Mouse (Mus musculus): ENCODE results near the gene Plscr1. TPM values are rescaled to one million over a fixed set of nuclear protein-coding genes. Genes with fewer than 3 reads are reported as not detected.
A peak's percentile ranks its signal among the peaks of the same experiment; 100 is the strongest.

Gene Plscr1
- total and polyA plus RNA-seq, 3 experiments = 5.5 to 9.5 TPM; not detected in 1

DNA sequence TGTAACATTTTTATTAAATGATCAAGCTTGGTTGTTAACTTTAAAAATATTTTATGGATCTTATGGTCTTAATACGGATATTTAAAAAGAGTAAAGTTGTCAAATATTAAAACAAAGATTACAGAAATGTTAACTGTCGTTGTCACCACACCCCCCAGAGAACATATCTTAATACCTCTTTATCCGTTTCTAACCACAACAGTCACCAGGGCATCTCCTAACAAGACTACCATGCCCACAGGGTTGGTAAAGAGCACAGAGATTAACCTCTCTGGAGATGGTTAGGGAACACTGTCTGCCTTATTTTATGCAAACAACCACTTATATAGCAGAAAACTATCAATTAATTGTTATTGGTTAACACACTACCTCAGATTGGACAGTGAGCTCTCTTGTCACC lies 22.8 kb upstream of the Plscr1 start (continued):
- TF ChIP-seq EP300 (IDR thresholded peaks at IDR 0.05; ENCODE audit: low read depth in 1 of 2, low read length in 2 of 2) = peak; percentile 40 to 87; a peak in 3 of 4 replicates
- TF ChIP-seq MXI1 (IDR thresholded peaks at IDR 0.05; ENCODE audit: low read depth, low read length) = no peak
- TF ChIP-seq RAD21 (IDR thresholded peaks at IDR 0.05; ENCODE audit: low read depth, low read length) = no peak
- no peak for TF ChIP-seq CHD2 (IDR thresholded peaks at IDR 0.05; ENCODE audit: low read length)
- TF ChIP-seq UBTF (IDR thresholded peaks at IDR 0.05; ENCODE audit: borderline replicate concordance, insufficient read depth, low read depth, low read length) = no peak
- TF ChIP-seq GATA1 (IDR thresholded peaks at IDR 0.05; ENCODE audit: low read depth, low read length) = peak; percentile 60
- no peak for TF ChIP-seq MAZ (IDR thresholded peaks at IDR 0.05; ENCODE audit: low read depth, low read length)
- TF ChIP-seq MEF2A (IDR thresholded peaks at IDR 0.05; ENCODE audit: extremely low read depth, insufficient replicate concordance, low read depth, low read length, poor library complexity, severe bottlenecking) = no peak
- no peak for TF ChIP-seq USF1 (IDR thresholded peaks at IDR 0.05; ENCODE audit: low read depth, low read length)
- TF ChIP-seq HCFC1 (IDR thresholded peaks at IDR 0.05; ENCODE audit: low read depth, low read length) = no peak
- no peak for TF ChIP-seq KAT2A (conservative IDR thresholded peaks at IDR 0.05; ENCODE audit: low read depth, low read length)
- no peak for TF ChIP-seq MYC (IDR thresholded peaks at IDR 0.05; ENCODE audit: low read depth, low read length)
- no peak for TF ChIP-seq TAL1 (IDR thresholded peaks at IDR 0.05; ENCODE audit: low read length)
- TF ChIP-seq ZMIZ1 (IDR thresholded peaks at IDR 0.05; ENCODE audit: low read depth, low read length) = no peak
- peak; percentile 46; the same call in 1 of the 2 replicates for TF ChIP-seq ETS1 (IDR thresholded peaks at IDR 0.05; ENCODE audit: low read depth, low read length)
- TF ChIP-seq MAX (IDR thresholded peaks at IDR 0.05; ENCODE audit: low read length) = no peak

DNA sequence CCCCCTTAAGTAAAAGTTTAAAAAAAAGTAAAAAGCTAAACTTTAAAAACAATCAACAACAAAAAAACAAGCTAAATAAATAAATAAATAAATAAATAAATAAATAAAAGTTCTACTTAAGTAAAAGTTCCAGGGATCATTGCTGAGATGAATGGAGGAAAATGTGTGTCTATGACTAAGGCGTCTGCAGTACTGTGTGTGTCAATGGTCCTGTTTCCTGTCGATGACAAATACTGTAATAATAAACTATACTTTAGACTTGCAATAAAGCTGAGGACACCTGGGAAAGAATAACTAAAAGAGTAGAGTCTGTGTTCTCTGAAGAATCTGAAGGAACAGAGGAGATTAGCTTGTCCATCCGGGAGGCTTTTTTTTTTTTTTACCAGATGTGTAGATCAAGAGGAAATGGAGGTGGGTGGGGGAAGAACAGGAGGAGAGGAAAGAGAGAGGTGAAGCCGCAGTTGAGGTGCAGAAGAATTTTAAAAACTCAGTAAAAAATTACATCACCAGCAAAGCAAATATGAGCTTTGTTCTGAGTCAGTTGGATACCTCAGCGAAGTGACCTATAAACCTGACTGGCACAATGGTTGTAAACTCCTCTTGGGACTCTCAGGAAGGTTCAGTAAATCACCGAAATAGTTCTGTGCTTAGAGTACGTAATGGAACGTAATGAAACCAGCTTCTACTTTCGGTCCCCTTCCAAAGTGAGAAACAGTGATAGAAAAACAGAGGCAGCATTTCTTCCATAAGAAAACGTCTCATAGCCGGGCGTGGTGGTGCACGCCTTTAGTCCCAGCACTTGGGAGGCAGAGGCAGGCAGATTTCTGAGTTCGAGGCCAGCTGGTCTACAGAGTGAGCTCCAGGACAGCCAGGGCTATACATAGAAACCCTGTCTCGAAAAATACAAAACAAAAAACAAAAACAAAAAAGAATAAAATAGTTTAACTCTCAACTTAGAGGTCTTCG lies 20.4 kb upstream of the Plscr1 start:
- Histone ChIP-seq H3K4me3 (ENCODE audit: control insufficient read depth in 1 of 2, insufficient read depth in 1 of 2, low read depth in 2 of 2, low read length in 2 of 2) (no peak overlapping the region), H3K79me2 (ENCODE audit: control insufficient read depth, insufficient read depth, low read length, poor library complexity) (no peaks in the 10 kb centered on the region), H3K27me3 (ENCODE audit: control insufficient read depth in 1 of 2, insufficient read depth in 2 of 2, low read length in 2 of 2) (no peaks in the 10 kb centered on the region), H3K36me3 (ENCODE audit: control insufficient read depth in 1 of 2, insufficient read depth in 2 of 2, low read length in 2 of 2) (peaks cover 0 to 18% of the 10 kb centered on the region in 2 experiments; a peak in 2 of 4 replicates), H3K4me1 (ENCODE audit: control insufficient read depth in 1 of 2, insufficient read depth in 2 of 2, low read length in 2 of 2) (peaks cover 4 to 16% of the 10 kb centered on the region in 2 experiments), H3K9ac (ENCODE audit: control insufficient read depth, low read depth, low read length, poor library complexity, severe bottlenecking) (no peak overlapping the region), H3K9me3 (replicated peaks; ENCODE audit: insufficient read depth, low read length) (no peaks in the 10 kb centered on the region), H3K27ac (ENCODE audit: control insufficient read depth, low read depth, low read length) (no peak overlapping the region)
- TF ChIP-seq USF1 (IDR thresholded peaks at IDR 0.05; ENCODE audit: low read depth, low read length) (no peak), E2F4 (IDR thresholded peaks at IDR 0.05; ENCODE audit: borderline replicate concordance, low read depth, low read length) (no peak), POLR2AphosphoS2 (IDR thresholded peaks at IDR 0.05; ENCODE audit: low read length) (no peak), MEF2A (IDR thresholded peaks at IDR 0.05; ENCODE audit: extremely low read depth, insufficient replicate concordance, low read depth, low read length, poor library complexity, severe bottlenecking) (no peak), JUND (IDR thresholded peaks at IDR 0.05; ENCODE audit: low read depth, low read length) (no peak), POLR2AphosphoS5 (IDR thresholded peaks at IDR 0.05; ENCODE audit: borderline replicate concordance, low read depth, low read length) (no peak), CTCF (IDR thresholded peaks at IDR 0.05 in 2 of 3, conservative IDR thresholded peaks at IDR 0.05 in 1 of 3; ENCODE audit: control insufficient read depth in 1 of 3, insufficient read depth in 1 of 3, low read depth in 2 of 3, low read length in 3 of 3, poor library complexity in 1 of 3, severe bottlenecking in 1 of 3) (no peak), ZMIZ1 (IDR thresholded peaks at IDR 0.05; ENCODE audit: low read depth, low read length) (no peak), GABPA (IDR thresholded peaks at IDR 0.05; ENCODE audit: low read depth, low read length) (no peak), CHD2 (IDR thresholded peaks at IDR 0.05; ENCODE audit: low read length) (no peak), CHD1 (IDR thresholded peaks at IDR 0.05; ENCODE audit: low read depth, low read length) (no peak), KAT2A (conservative IDR thresholded peaks at IDR 0.05; ENCODE audit: low read depth, low read length) (no peak), ETS1 (IDR thresholded peaks at IDR 0.05; ENCODE audit: low read depth, low read length) (no peak)
- DNase-seq (ENCODE audit: low read depth, low spot score) = no peak

Data from MEL (cell line).